Mouse (Mus musculus): ENCODE measurements around the gene 2310034G01Rik. TPM values are rescaled to one million over a fixed set of nuclear protein-coding genes. Genes with fewer than 3 reads are reported as not detected.
A peak's percentile ranks its signal among the peaks of the same experiment; 100 is the strongest.

2310034G01Rik gene
- polyA plus RNA-seq, 1 experiment, result 0.43 TPM

- Histone ChIP-seq H3K27ac (ENCODE audit: control insufficient read depth, insufficient read depth, low read length) (no peak overlapping the region), H3K36me3 (ENCODE audit: control insufficient read depth, insufficient read depth, low read length) (no peaks in the 10 kb centered on the region), H3K4me1 (replicated peaks; ENCODE audit: control insufficient read depth, insufficient read depth, low read length) (peaks cover 15% of the 10 kb centered on the region), H3K27me3 (ENCODE audit: control insufficient read depth, insufficient read depth, low read length) (no peaks in the 10 kb centered on the region), H3K4me3 (ENCODE audit: control insufficient read depth, insufficient read depth, low read length) (peak overlapping the region; percentile 72)
- WGBS, result 45% methylated on average over 15 of the region's 15 CpGs
- TF ChIP-seq CTCF (IDR thresholded peaks at IDR 0.05; ENCODE audit: borderline replicate concordance, control insufficient read depth, extremely low read depth, insufficient read depth, low read length, poor library complexity) (no peak), POLR2A (IDR thresholded peaks at IDR 0.05; ENCODE audit: control insufficient read depth, extremely low read depth, insufficient read depth, low read length, poor library complexity) (0 out of 2 replicates have a peak, but pooled peaks have one; percentile 8)
- DNase-seq, result no peak
Measured at GRCm38 (mm10) chr19:46337719-46338330, 12.3 kb downstream of the 2310034G01Rik start.

GRCm38 (mm10) chr19:46333906-46334305 lies 16.2 kb downstream of the 2310034G01Rik start:
- 90% methylated on average over 3 of the region's 3 CpGs for WGBS
- Histone ChIP-seq H3K4me1 (replicated peaks; ENCODE audit: control insufficient read depth, insufficient read depth, low read length) (peaks cover 15% of the 10 kb centered on the region), H3K4me3 (ENCODE audit: control insufficient read depth, insufficient read depth, low read length) (no peak overlapping the region), H3K36me3 (ENCODE audit: control insufficient read depth, insufficient read depth, low read length) (no peaks in the 10 kb centered on the region), H3K27me3 (ENCODE audit: control insufficient read depth, insufficient read depth, low read length) (no peaks in the 10 kb centered on the region; the same call in 1 of the 2 replicates), H3K27ac (ENCODE audit: control insufficient read depth, insufficient read depth, low read length) (no peak overlapping the region)
- no peak for DNase-seq
- TF ChIP-seq CTCF (IDR thresholded peaks at IDR 0.05; ENCODE audit: borderline replicate concordance, control insufficient read depth, extremely low read depth, insufficient read depth, low read length, poor library complexity), result no peak
- no peak for TF ChIP-seq POLR2A (IDR thresholded peaks at IDR 0.05; ENCODE audit: control insufficient read depth, extremely low read depth, insufficient read depth, low read length, poor library complexity)

- peaks cover 15% of the 10 kb centered on the region for H3K4me1 ChIP-seq (replicated peaks; ENCODE audit: control insufficient read depth, insufficient read depth, low read length)
- H3K27me3 ChIP-seq (ENCODE audit: control insufficient read depth, insufficient read depth, low read length), result no peaks in the 10 kb centered on the region; the same call in 1 of the 2 replicates
- H3K4me3 ChIP-seq (ENCODE audit: control insufficient read depth, insufficient read depth, low read length), result no peak overlapping the region
- TF ChIP-seq CTCF (IDR thresholded peaks at IDR 0.05; ENCODE audit: borderline replicate concordance, control insufficient read depth, extremely low read depth, insufficient read depth, low read length, poor library complexity) (no peak), POLR2A (IDR thresholded peaks at IDR 0.05; ENCODE audit: control insufficient read depth, extremely low read depth, insufficient read depth, low read length, poor library complexity) (no peak)
- no peak overlapping the region for H3K27ac ChIP-seq (ENCODE audit: control insufficient read depth, insufficient read depth, low read length)
- no peaks in the 10 kb centered on the region for H3K36me3 ChIP-seq (ENCODE audit: control insufficient read depth, insufficient read depth, low read length)
- WGBS, result 95% methylated on average over 7 of the region's 7 CpGs
- no peak for DNase-seq
Measured at GRCm38 (mm10) chr19:46332721-46333339, 17.3 kb downstream of the 2310034G01Rik start.

- 87% methylated on average over 3 of the region's 3 CpGs for WGBS
- no peaks in the 10 kb centered on the region; the same call in 1 of the 2 replicates for H3K27me3 ChIP-seq (ENCODE audit: control insufficient read depth, insufficient read depth, low read length)
- peaks cover 17% of the 10 kb centered on the region for H3K4me1 ChIP-seq (replicated peaks; ENCODE audit: control insufficient read depth, insufficient read depth, low read length)
- no peak overlapping the region for H3K27ac ChIP-seq (ENCODE audit: control insufficient read depth, insufficient read depth, low read length)
- H3K4me3 ChIP-seq (ENCODE audit: control insufficient read depth, insufficient read depth, low read length), result no peak overlapping the region
- DNase-seq, result no peak
- H3K36me3 ChIP-seq (ENCODE audit: control insufficient read depth, insufficient read depth, low read length), result no peaks in the 10 kb centered on the region
- TF ChIP-seq CTCF (IDR thresholded peaks at IDR 0.05; ENCODE audit: borderline replicate concordance, control insufficient read depth, extremely low read depth, insufficient read depth, low read length, poor library complexity) (no peak), POLR2A (IDR thresholded peaks at IDR 0.05; ENCODE audit: control insufficient read depth, extremely low read depth, insufficient read depth, low read length, poor library complexity) (no peak)
Measured at GRCm38 (mm10) chr19:46331936-46332335, 18.2 kb downstream of the 2310034G01Rik start.

- WGBS, result 95% methylated on average over 14 of the region's 14 CpGs
Measured at GRCm38 (mm10) chr19:46331326-46331725, 18.8 kb downstream of the 2310034G01Rik start.

GRCm38 (mm10) chr19:46330696-46331095 lies 19.4 kb downstream of the 2310034G01Rik start:
- Histone ChIP-seq H3K4me3 (ENCODE audit: control insufficient read depth, insufficient read depth, low read length) (no peak overlapping the region), H3K27ac (ENCODE audit: control insufficient read depth, insufficient read depth, low read length) (no peak overlapping the region), H3K27me3 (ENCODE audit: control insufficient read depth, insufficient read depth, low read length) (no peaks in the 10 kb centered on the region; the same call in 1 of the 2 replicates), H3K36me3 (ENCODE audit: control insufficient read depth, insufficient read depth, low read length) (no peaks in the 10 kb centered on the region), H3K4me1 (replicated peaks; ENCODE audit: control insufficient read depth, insufficient read depth, low read length) (peaks cover 21% of the 10 kb centered on the region)
- no peak for DNase-seq
- TF ChIP-seq CTCF (IDR thresholded peaks at IDR 0.05; ENCODE audit: borderline replicate concordance, control insufficient read depth, extremely low read depth, insufficient read depth, low read length, poor library complexity) (no peak), POLR2A (IDR thresholded peaks at IDR 0.05; ENCODE audit: control insufficient read depth, extremely low read depth, insufficient read depth, low read length, poor library complexity) (no peak)
- 98% methylated on average over 12 of the region's 12 CpGs for WGBS

More at GRCm38 (mm10) chr19:46331326-46331725, 18.8 kb downstream of the 2310034G01Rik start:
- TF ChIP-seq POLR2A (IDR thresholded peaks at IDR 0.05; ENCODE audit: control insufficient read depth, extremely low read depth, insufficient read depth, low read length, poor library complexity) (no peak), CTCF (IDR thresholded peaks at IDR 0.05; ENCODE audit: borderline replicate concordance, control insufficient read depth, extremely low read depth, insufficient read depth, low read length, poor library complexity) (no peak)
- H3K27ac ChIP-seq (ENCODE audit: control insufficient read depth, insufficient read depth, low read length), result no peak overlapping the region
- no peak for DNase-seq
- H3K36me3 ChIP-seq (ENCODE audit: control insufficient read depth, insufficient read depth, low read length), result no peaks in the 10 kb centered on the region
- no peaks in the 10 kb centered on the region; the same call in 1 of the 2 replicates for H3K27me3 ChIP-seq (ENCODE audit: control insufficient read depth, insufficient read depth, low read length)
- H3K4me1 ChIP-seq (replicated peaks; ENCODE audit: control insufficient read depth, insufficient read depth, low read length), result peaks cover 21% of the 10 kb centered on the region
- H3K4me3 ChIP-seq (ENCODE audit: control insufficient read depth, insufficient read depth, low read length), result no peak overlapping the region
